Mouse (Mus musculus): ENCODE data around the gene Fdxr.

Gene Fdxr

DNA sequence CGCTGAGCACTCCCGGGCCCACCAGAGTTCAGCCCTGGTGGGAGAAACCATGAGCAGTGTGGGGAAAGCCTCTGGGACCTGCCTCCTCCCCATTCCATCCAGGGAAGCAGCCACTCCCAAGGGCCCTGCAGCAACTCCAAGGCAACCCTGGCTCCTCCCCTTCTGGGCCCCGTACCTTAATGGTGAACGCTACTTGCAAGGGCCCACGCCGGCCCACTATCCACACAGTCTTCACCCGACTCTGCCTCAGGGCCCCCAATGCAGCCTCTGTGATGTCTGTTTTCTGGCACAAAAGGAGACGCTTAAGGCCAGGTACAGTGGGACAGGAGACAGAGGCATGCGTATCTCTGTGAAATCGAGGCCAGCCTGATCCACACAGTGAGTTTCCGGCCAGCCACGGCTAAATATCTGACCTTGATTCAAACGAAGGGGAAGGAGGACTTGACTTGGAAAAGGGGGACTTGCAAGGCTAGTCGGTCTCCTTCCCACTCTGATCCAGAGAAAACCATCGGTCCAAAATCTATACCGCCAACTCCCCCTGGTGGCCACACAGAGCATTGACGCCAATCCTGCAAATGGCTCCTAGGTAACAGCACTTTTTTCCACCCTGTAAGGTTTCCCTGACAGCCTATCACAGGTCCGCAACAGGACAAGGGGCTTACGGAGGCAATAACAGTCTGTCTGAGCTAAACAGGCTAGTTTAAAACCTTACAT, 6.5 kb downstream of the Fdxr start:
- in situ Hi-C loops (cut with MboI, MseI): loop anchor here (5.0 kb wide), 2 partner anchors 63 to 113 kb away; no protein-coding TSS in a partner anchor

DNA sequence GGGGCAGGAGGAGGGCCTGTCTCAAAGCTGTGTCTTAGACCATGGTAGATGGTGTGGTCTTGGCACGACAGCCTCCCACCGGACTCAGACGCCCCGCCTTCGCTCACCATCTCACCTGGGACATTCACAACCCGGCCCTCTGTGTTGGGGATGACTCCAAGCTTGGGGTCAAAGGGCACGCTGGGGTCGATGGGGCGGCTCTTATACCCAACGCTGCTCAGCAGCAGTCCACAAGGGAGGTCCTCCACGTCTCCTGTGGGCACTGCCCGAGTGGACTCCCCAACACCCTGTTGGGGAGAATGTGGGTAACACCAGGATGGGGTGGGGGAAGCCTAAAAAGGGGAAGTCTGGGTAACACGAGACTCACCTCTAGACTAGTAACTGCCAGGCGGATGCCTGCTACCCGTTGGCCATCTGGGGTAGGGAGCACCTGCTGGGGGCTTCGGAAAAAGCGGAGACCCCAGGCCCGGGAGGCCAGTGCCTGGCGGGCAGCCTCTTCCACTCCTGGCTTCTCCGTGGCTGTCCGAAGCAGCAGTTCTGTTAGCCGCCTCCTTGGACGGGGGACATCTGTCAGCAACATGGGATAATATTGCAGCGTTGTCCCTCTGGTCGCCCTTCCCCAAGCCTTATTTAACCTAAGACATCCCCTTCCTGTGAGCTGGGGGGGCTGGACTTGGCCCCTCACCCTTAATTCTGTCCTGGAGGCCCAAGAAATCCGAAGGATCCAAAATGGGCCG, 7.4 kb downstream of the Fdxr start:
- in situ Hi-C loops (cut with MboI, MseI): loop anchor here (5.0 kb wide), 2 partner anchors 62 to 112 kb away; no protein-coding TSS in a partner anchor

DNA sequence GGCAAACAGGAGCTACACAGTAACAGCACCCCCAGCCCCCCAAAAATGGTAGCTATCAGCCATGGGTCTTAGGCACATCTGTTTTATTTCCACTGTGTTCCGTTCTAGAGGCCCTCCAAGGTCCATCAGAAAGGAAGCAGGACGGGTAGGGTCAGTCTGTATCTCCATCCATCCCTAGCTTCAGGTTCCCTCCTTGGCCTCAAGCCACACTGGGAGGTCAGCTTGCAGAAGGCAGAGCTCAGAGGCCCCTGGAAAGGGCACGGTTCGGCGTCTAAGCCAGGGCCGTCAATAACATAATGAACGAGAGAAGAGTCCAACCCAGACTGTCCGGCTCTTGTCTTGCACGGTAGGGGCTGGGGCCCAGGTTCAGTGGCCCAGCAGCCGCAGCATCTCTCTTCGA, 8.9 kb downstream of the Fdxr start:
- in situ Hi-C loops (cut with MboI, MseI): no loop called here

DNA sequence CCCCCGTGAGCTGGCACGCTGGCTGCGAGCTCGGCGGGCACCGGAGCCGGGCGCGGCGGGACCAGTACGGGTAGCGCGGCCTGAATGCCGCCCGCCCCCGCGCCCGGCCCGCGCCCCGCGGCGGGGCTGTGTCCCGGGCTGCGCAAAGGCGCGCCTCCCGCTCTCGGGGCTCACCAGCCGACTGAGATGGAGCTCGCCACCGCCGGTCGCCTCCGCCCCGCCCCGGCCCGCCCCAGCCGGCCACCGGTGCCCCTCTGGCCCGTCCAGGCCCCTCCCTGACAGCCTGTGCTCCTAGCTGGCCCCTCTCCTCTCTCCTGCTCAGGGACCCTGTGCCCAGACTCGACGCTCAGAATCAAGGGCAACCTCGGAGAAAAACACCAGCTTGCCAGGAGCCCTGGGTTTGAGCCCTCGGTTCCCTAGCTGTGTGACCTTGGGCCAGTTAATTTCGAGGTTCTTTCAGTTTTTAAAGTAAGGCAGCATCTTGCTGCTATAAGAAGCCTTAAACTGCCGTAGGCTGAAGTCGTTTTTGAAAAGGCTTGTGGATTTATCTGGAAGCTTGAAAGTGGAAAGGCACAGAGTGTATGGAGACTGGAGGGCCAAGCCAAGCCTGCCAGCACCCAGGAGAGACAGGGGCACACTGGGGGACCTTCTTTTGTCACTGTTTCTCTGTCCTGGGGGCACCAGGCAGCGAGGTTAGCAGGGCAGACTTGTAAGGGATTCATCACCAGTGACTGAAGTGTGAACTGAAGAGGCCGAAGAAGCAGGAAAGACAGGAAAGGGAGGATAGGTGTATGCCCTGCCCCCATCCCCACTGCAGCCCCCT, 9.6 kb downstream of the Fdxr start, which contains the start of gene Grin2c:
Gene Grin2c, minus strand, starts transcription at position 183 of the 823 bp plus-strand sequence.
- in situ Hi-C loops (cut with MboI, MseI): no loop called here

DNA sequence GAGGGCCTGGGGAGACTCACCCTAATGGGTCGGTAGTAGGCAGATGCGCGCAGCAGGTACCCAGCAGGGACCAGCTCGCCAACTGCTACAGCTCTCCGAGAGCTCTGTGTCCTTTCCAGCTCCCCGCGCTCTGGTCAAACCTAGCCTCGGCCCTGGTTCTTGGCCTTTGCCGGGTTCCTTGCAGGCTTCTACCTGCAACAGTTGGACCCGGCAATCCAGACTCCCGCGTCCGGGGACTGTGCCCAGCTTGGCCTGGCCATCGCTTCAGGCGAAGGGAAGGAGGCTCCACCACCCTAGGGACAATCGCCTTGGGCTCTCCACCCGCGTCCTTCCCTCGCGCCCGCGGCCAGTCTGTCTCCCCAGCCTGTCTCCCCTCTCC, 10.5 kb downstream of the Fdxr start:
- in situ Hi-C loops (cut with MboI, MseI): no loop called here

DNA sequence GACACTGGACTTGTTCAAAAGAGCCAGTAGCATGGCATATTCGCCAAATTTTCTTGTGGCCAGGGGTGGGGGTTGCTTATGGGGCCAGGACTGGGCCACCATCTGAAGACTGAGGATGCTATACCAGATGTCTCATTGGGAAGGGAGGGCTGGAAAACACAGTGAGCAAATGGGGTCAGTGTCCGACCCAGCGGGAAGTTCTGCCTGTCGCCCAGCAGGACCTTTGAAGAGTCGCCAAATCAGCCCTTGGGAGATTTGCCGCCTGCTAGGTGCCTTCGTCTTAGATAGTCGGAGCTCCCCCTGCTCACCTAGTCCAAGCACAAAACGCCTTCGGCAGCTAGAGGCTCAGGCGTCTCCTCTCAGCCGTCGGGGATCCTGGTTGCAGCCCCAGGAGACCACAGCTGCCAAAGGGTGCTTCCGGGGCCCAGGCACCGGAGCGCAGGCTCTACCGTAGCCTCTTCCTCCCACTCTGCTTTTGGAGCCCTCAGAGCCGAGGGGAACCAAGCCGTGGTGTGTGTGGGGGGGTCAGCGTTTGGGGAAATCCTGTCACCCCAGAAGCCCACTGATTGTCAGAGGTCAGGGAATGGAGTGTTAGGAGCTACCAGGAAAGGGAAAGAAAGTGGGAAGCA, 11.0 kb downstream of the Fdxr start:
- in situ Hi-C loops (cut with MboI, MseI): no loop called here

DNA sequence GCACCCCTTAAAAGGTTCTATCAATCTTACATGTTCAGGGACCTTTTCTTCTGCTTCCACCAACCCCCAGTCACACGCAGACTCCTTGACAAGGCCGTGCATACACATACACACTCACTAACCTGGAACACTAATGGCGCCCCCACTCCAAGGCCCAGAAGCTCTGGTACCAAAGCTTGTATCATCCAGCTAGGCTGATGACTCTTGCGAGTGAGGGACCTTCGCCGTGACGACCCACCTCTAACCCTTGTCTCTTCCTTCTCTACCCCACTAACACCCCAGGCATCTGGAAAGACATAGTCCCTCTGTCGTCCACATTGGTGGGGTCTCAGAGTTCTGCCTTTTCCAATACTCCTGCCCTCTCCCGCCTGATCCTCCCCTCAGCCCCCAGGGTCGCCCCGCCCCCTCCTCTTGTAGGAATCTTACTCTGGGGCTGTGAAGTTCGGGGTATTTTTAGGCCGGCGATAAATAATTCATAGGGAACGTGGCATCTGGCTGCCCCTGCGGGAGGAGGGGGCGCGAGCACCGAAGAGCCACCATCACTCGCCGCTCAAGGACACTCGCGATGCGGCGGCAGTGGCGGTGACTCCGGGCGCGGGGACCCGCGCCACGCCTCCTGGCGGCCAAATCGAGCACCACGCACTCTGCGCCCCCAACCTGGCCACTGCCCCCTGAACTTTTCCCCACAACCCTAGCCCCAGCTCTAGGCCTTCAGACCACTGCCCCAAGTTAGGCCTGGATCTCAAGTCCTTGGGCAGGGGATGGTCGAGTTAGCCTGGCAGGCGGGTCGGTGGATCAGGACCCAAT, 11.8 kb downstream of the Fdxr start:
- in situ Hi-C loops (cut with MboI, MseI): no loop called here

DNA sequence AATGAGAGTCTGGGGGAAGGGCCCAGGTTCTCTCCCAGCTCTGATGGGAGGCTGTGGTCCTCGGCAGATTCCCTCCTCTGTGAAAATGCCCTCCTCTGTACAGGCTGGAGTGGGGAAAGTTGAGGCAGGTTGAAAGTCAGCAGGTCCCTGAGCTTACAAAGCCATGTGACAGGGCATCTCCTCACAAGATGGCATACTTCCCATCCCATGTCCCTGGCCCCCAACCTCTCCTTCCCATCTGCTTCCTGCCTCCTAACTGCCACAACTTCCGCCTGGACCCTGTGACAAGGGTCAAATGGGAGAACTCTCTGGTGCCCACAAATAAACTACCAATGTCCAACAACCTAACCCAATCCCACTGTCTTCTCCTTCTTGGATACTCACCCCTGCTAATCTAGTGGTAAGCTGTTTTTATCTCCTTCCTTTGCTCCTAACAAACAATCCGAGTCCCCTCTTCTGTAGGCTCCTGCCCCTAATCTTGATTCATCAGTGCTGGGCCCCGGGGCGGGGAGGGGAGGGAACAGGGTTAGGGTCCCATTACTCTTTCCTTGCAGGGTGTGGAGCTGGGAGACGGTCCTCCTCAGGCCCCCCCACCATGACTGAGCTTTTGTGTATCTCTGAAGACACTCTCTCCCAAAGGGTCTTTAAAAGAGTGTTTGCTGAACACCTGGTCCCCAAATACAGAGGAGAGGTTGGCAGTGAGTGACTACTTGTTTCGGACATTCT, 12.6 kb downstream of the Fdxr start:
- in situ Hi-C loops (cut with MboI, MseI): no loop called here

DNA sequence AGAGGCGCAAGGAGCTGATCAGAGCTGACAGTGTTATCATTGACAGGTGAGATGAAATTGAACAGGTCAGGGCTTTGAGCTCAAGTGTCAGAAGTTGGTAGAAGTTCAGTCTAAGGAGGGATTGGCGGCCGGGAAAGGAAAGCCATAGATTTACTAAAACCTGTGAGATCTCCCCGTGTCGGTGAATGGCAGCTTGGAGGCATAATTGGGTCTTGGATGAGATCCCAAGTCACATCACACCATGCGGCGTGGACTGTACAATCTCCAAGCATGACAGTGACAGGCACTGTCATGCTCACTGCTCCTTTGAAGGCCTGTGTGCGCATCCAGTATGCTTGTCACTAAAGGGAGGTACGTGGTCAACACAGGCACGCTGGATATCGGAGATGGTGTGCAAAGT, 13.9 kb downstream of the Fdxr start:
- in situ Hi-C loops (cut with MboI, MseI): no loop called here

DNA sequence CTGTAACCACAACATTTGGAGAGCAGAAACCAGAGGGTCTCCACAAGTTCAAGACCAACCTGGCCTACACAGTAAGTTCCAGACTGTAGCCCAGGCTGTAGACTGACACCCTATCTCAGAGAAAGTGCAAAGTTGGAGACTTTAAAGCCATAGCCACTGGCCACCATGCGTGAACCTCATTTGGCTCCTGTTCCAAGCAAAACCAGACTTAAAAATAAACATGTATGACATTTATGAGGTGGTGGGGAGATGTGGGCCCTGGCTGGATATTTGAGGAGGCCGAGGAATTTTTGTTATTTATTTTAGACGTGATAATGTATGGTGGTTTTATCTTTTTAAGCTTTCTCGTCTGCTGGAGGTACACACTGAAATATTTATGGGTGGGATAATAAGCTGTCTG, 17.7 kb downstream of the Fdxr start:
- in situ Hi-C loops (cut with MboI, MseI): no loop called here

DNA sequence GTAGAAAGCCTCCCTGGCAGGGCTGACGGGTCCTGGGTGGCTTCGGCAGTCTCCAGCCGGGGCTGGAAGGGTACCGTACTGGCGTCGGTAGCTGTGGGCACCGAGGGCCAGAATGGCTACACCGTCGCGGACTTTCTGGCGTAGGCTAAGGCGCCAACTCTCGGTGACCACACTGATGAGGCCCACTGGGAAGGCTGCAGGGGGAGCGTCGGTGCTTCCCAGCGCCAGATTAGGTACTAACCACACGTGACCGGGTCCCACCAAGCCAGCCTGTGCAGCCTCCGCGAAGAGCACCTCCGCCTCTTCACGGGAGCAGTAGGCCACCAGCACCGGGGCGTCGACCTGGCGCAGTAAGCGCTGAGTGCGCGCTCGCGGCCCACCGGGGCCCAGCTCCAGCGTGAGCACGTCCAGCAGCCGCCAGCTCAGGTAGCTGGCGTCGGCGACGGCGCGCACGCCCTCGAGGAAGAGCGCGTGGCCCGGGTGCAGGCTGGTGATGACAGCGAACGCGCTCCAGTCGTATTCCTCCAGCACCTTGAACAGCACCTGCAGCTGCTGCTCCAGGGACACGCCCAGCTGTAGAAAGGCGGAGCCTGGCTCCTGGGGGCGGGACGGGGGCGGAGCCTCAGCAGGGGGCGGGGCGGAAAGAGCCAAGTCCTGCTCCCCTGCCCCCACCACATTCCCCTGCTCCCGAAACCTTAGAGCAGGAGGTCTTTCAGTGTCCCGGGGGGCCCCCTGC, 18.9 kb downstream of the Fdxr start:
- in situ Hi-C loops (cut with MboI, MseI): no loop called here

DNA sequence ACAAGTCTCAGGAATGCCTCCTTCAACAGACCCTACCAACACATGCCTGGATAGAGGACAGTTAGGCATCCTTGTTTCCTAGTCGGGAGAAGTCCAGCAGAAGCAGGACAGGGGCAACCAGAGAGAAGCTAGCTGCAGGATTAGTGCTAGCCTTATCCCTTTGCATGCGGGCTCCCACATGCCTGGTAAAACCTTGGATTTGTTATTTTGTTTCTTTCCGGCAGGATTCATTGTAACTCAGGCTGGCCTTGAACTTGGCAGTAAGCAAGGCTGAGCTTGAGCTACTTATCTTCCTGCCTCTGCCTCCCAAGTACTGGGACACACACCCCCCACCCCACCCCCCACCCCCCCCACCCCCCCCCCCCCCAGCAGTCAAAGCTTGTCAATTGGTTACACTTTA, 25.6 kb downstream of the Fdxr start:
- in situ Hi-C loops (cut with MboI, MseI): no loop called here

DNA sequence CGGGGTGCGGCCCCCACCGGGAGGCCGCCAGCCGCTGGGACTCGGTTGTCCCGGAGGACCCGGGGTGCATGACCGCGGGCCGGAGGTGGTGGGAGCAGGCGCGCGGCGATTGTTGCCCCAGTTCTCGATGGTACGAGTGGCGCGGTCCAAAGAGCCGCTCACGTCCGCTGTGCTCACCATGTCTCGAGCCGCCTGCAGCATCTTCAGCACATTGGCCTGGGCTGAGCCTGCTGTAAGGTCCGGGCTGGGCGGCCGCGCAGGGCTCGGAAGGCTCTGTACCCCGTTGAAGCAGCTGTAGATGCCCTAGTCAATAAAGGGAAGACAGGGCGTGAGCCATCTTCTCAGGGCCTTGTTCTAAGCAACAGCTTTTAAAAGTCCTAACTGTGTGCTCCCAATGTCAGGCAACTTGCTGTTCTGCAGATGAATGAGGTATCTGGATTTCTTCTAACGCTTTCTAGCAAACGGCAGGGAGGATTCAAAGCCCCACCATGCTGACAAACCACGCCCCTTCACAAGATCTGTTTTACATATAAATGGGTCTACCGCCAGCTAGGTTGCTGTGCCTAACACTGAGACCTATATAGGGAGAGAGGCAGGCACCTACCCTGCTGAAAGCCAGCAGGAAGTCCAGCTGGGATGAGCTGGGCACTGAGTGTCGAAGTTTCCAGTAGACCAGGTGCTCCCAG, 26.3 kb downstream of the Fdxr start:
- in situ Hi-C loops (cut with MboI, MseI): no loop called here

DNA sequence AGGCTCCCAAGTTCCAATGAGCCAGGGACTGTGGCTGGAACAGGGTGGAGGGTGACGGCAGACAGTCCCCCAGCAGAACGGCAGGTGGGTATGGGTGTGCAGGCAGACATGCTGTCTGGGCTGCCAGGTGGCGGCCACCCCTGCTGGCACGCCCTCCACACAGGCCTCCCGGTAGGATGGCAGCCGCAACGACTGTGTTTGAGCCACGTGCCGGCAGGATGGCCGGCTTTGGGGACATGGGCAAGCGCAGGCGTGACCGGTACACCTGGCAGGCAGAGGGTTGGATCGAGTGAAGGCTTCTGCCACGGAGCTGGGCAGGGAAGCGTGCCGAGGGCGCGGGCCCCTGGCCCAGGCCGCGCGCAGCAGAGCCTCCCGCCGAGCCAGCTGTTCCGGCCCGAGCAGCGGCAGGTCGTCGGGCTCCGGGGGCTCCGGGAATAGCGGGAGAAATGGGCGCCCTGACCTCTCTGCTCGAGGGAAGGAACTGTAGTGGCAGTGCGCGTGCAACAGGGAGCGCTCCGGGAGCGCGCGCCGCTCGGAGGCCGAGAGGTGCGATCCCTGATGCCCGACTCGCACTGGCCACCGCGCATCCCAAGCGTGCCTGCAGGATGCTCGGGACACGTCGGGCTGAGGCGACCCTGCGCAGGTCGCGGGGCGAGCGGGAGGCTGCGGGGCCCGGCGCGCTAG, 27.0 kb downstream of the Fdxr start:
- in situ Hi-C loops (cut with MboI, MseI): no loop called here

DNA sequence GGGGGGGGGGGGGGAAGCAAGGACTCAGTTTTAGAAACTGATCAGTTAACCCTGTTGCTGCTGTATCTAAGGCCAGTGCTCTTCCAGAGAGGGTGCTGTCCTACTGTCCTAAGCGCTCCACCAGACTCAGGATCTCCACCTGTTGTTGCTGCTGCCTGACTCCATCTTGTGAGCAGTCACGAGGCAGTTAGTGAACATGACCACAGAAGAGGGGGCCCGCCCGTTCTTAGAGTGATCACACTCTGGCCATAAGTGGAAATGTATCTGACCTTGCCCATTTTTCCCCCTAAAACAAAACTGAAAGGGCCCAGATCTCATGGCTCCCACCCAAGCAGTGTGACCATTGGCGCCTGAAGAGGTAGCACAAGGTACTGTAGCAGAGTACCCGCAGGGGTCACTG, 28.9 kb downstream of the Fdxr start:
- in situ Hi-C loops (cut with MboI, MseI): no loop called here

DNA sequence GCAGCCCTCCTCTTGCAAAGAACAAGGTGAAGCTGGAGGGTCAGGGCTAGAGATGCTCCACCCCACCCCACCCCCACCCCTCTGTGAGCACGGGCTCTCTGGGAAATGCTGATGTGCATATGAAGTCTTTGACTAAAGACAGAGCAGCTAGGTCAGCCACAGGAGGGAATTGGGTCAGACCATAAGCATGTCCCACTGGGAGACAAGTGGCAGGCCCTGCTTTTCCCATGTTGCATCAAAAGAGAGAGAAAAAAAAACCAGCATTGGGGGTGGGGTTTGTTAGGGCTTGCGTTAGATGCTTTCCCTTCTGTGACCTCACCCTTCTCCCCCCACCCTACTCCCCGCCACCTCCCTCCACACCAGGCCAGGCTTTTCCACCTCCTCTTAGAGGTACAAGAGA, 29.6 kb downstream of the Fdxr start:
- in situ Hi-C loops (cut with MboI, MseI): no loop called here

DNA sequence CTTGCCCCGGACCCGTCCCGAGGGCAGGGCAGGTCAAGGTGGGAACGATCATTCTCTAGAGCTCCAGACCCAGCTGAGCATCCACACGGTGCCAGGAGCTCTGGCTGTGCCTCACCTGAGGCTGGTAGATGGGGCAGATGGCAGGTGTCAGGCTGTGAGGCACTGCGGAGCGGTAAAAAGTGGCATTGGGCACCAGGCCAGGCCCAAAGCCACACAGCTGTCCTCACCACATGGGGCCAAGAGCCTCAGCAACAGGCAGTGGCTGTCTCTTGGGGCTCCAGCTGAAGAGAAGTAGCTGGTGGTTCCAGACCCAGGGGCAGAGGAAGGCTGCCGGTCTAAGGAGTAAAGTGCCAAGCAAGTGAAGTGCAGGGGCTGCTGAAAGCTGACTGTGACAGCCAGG, 30.5 kb downstream of the Fdxr start:
- in situ Hi-C loops (cut with MboI, MseI): no loop called here

DNA sequence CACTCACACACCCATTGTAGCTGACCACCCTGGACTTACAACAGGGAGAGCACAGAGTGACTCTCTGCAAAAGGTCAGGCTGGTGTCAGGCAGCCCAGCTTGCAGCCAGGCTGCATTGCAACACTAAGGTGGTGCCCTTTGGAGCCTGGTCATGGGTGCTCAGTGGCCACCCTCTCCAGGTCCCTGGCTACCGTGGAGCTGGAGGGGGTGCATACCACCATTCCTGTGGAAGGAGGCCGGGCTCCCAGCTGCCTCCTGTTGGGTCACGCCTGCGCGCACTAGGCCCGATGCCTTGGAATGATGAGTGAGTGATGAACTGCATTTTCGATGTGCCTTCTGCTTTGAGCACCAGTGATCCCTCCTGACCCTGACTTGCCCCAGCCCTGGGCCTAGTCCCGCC, 32.0 kb downstream of the Fdxr start:
- in situ Hi-C loops (cut with MboI, MseI): no loop called here

DNA sequence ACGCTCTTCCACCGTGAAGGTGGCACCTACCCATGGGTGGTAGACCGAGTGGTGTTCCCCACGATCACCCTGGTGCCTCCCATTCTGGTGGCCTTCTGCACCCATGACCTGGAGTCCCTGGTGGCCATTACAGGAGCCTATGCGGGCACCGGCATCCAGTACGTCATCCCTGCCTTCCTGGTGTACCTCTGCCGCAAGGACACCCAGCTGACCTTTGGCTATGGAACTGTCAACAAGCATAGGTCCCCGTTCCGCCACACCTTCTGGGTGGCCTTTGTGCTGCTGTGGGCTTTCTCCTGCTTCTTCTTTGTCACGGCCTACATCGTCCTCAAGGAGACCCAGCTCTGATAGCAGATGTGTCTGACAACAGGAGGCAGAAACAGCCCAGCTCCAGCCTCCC, 33.1 kb downstream of the Fdxr start:
- in situ Hi-C loops (cut with MboI, MseI): no loop called here

All from regulatory T cell (primary cell).